Mouse (Mus musculus) megakaryocyte, embryonic 14.5 days (primary cell): ENCODE measurements at regions not wholly inside any gene's neighbourhood (a gene's known extent, or its start where the extent isn't known, plus 50 kb on each side); places are given as distances from the start of the nearest gene placed in this dataset.

Source experiments
- FLI1 ChIP-seq: IDR thresholded peaks from 2 replicates; pipeline ENCODE4 v1.6.1; 2012; ENCODE audit warnings: low read length, inconsistent platforms, mixed read lengths
- GATA1 ChIP-seq: IDR thresholded peaks from 3 replicates; pipeline ENCODE4 v1.6.1; 2012; ENCODE audit warnings: mixed read lengths, low read length, inconsistent platforms, borderline replicate concordance

GRCm38 (mm10) chr6:135542356-135542755 is 180.0 kb downstream of the Emp1 start:
- TF ChIP-seq GATA1 (no peak), FLI1 (no peak)
